Mouse (Mus musculus): ENCODE measurements at regions not wholly inside any gene's neighbourhood (a gene's known extent, or its start where the extent isn't known, plus 50 kb on each side); places are given as distances from the start of the nearest gene placed in this dataset.

GRCm38 (mm10) chr16:75104894-75105293 is 481.0 kb downstream of the Lipi start:
- H3K9me3 ChIP-seq (replicated peaks), result no peaks in the 10 kb centered on the region
- no peak overlapping the region for H3K27ac ChIP-seq (ENCODE audit: poor library complexity, severe bottlenecking)
- H3K4me3 ChIP-seq, result no peak overlapping the region
- no peaks in the 10 kb centered on the region for H3K27me3 ChIP-seq (replicated peaks)
- H3K36me3 ChIP-seq, result no peaks in the 10 kb centered on the region
- H3K4me2 ChIP-seq, result no peak overlapping the region
- ATAC-seq (ENCODE audit: insufficient number of reproducible peaks, low FRiP score), result no peak
- 54% methylated on average over 6 of the region's 6 CpGs for WGBS
- H3K9ac ChIP-seq, result no peak overlapping the region
- H3K4me1 ChIP-seq (replicated peaks), result no peaks in the 10 kb centered on the region

GRCm38 (mm10) chr16:75093163-75093562 is 492.7 kb downstream of the Lipi start:
- Histone ChIP-seq H3K4me3 (0 out of 2 replicates have a peak overlapping the region, but pooled peaks have one; percentile 24), H3K4me2 (peak overlapping the region; percentile 63), H3K9me3 (replicated peaks) (no peaks in the 10 kb centered on the region), H3K27me3 (replicated peaks) (no peaks in the 10 kb centered on the region), H3K36me3 (no peaks in the 10 kb centered on the region), H3K27ac (ENCODE audit: poor library complexity, severe bottlenecking) (no peak overlapping the region), H3K9ac (no peak overlapping the region), H3K4me1 (replicated peaks) (peaks cover 5% of the 10 kb centered on the region; the same call in 1 of the 2 replicates)
- no peak for ATAC-seq (ENCODE audit: insufficient number of reproducible peaks, low FRiP score)
- 44% methylated on average over 6 of the region's 6 CpGs for WGBS

GRCm38 (mm10) chr16:75092471-75093130 is 493.3 kb downstream of the Lipi start:
- no peak for ATAC-seq (ENCODE audit: insufficient number of reproducible peaks, low FRiP score)
- H3K9ac ChIP-seq, result no peak overlapping the region
- 18% methylated on average over 12 of the region's 12 CpGs for WGBS

GRCm38 (mm10) chr16:75091931-75092330 is 493.9 kb downstream of the Lipi start:
- 43% methylated on average over 2 of the region's 2 CpGs for WGBS
- Histone ChIP-seq H3K36me3 (no peaks in the 10 kb centered on the region), H3K9me3 (replicated peaks) (no peaks in the 10 kb centered on the region), H3K4me1 (replicated peaks) (peaks cover 5% of the 10 kb centered on the region; the same call in 1 of the 2 replicates), H3K4me3 (peak overlapping the region; percentile 24; the same call in 1 of the 2 replicates), H3K27ac (ENCODE audit: poor library complexity, severe bottlenecking) (no peak overlapping the region), H3K9ac (no peak overlapping the region), H3K27me3 (replicated peaks) (no peaks in the 10 kb centered on the region), H3K4me2 (peak overlapping the region; percentile 63)
- no peak for ATAC-seq (ENCODE audit: insufficient number of reproducible peaks, low FRiP score)

More at GRCm38 (mm10) chr16:75092471-75093130, 493.3 kb downstream of the Lipi start:
- Histone ChIP-seq H3K27ac (ENCODE audit: poor library complexity, severe bottlenecking) (no peak overlapping the region), H3K4me3 (peak overlapping the region; percentile 24), H3K36me3 (no peaks in the 10 kb centered on the region), H3K4me1 (replicated peaks) (peaks cover 5% of the 10 kb centered on the region; the same call in 1 of the 2 replicates), H3K9me3 (replicated peaks) (no peaks in the 10 kb centered on the region), H3K27me3 (replicated peaks) (no peaks in the 10 kb centered on the region), H3K4me2 (peak overlapping the region; percentile 63)

- H3K4me2 ChIP-seq, result no peak overlapping the region
- H3K27ac ChIP-seq (ENCODE audit: poor library complexity, severe bottlenecking), result no peak overlapping the region
- ATAC-seq (ENCODE audit: insufficient number of reproducible peaks, low FRiP score), result no peak
- no peaks in the 10 kb centered on the region for H3K27me3 ChIP-seq (replicated peaks)
- no peaks in the 10 kb centered on the region for H3K9me3 ChIP-seq (replicated peaks)
- WGBS, result 67% methylated on average over 6 of the region's 6 CpGs
- no peak overlapping the region for H3K9ac ChIP-seq
- no peak overlapping the region for H3K4me3 ChIP-seq
- no peaks in the 10 kb centered on the region for H3K36me3 ChIP-seq
- peaks cover 5% of the 10 kb centered on the region; the same call in 1 of the 2 replicates for H3K4me1 ChIP-seq (replicated peaks)
These were observed 496.4 kb downstream of the Lipi start for GRCm38 (mm10) chr16:75089383-75090035.

- Histone ChIP-seq H3K36me3 (no peaks in the 10 kb centered on the region), H3K27ac (ENCODE audit: poor library complexity, severe bottlenecking) (no peak overlapping the region), H3K9me3 (replicated peaks) (no peaks in the 10 kb centered on the region), H3K4me1 (replicated peaks) (peaks cover 5% of the 10 kb centered on the region; the same call in 1 of the 2 replicates), H3K4me2 (no peak overlapping the region), H3K27me3 (replicated peaks) (no peaks in the 10 kb centered on the region), H3K4me3 (no peak overlapping the region), H3K9ac (no peak overlapping the region)
- WGBS, result 77% methylated on average over 5 of the region's 5 CpGs
- no peak for ATAC-seq (ENCODE audit: insufficient number of reproducible peaks, low FRiP score)
These were observed 497.2 kb downstream of the Lipi start for GRCm38 (mm10) chr16:75088701-75089100.

- Histone ChIP-seq H3K4me3 (no peak overlapping the region), H3K9ac (no peak overlapping the region), H3K27me3 (replicated peaks) (no peaks in the 10 kb centered on the region), H3K4me2 (no peak overlapping the region), H3K27ac (ENCODE audit: poor library complexity, severe bottlenecking) (no peak overlapping the region), H3K4me1 (replicated peaks) (no peaks in the 10 kb centered on the region), H3K36me3 (no peaks in the 10 kb centered on the region), H3K9me3 (replicated peaks) (no peaks in the 10 kb centered on the region)
- 72% methylated on average over 5 of the region's 5 CpGs for WGBS
- ATAC-seq (ENCODE audit: insufficient number of reproducible peaks, low FRiP score), result no peak
These were observed 520.6 kb downstream of the Lipi start for GRCm38 (mm10) chr16:75065281-75065680.

- ATAC-seq (ENCODE audit: insufficient number of reproducible peaks, low FRiP score), result no peak
- no peak overlapping the region for H3K4me2 ChIP-seq
These were observed 532.9 kb downstream of the Lipi start for GRCm38 (mm10) chr16:75052953-75053352.

GRCm38 (mm10) chr16:75045969-75046368 is 539.9 kb downstream of the Lipi start:
- 82% methylated on average over 2 of the region's 2 CpGs for WGBS
- H3K36me3 ChIP-seq, result no peaks in the 10 kb centered on the region
- no peaks in the 10 kb centered on the region for H3K27me3 ChIP-seq (replicated peaks)
- no peak overlapping the region for H3K9ac ChIP-seq
- H3K9me3 ChIP-seq (replicated peaks), result no peaks in the 10 kb centered on the region
- no peak overlapping the region for H3K4me2 ChIP-seq
- no peak for ATAC-seq (ENCODE audit: insufficient number of reproducible peaks, low FRiP score)
- no peak overlapping the region for H3K27ac ChIP-seq (ENCODE audit: poor library complexity, severe bottlenecking)
- H3K4me3 ChIP-seq, result no peak overlapping the region
- H3K4me1 ChIP-seq (replicated peaks), result no peaks in the 10 kb centered on the region

More at GRCm38 (mm10) chr16:75052953-75053352, 532.9 kb downstream of the Lipi start:
- Histone ChIP-seq H3K27ac (ENCODE audit: poor library complexity, severe bottlenecking) (no peak overlapping the region), H3K36me3 (no peaks in the 10 kb centered on the region), H3K27me3 (replicated peaks) (no peaks in the 10 kb centered on the region), H3K4me1 (replicated peaks) (no peaks in the 10 kb centered on the region), H3K9ac (no peak overlapping the region), H3K9me3 (replicated peaks) (no peaks in the 10 kb centered on the region), H3K4me3 (no peak overlapping the region)

Data from heart, embryonic 12.5 days (tissue).